Mouse (Mus musculus): ENCODE measurements around the gene Spaca6.

Spaca6 gene

DNA sequence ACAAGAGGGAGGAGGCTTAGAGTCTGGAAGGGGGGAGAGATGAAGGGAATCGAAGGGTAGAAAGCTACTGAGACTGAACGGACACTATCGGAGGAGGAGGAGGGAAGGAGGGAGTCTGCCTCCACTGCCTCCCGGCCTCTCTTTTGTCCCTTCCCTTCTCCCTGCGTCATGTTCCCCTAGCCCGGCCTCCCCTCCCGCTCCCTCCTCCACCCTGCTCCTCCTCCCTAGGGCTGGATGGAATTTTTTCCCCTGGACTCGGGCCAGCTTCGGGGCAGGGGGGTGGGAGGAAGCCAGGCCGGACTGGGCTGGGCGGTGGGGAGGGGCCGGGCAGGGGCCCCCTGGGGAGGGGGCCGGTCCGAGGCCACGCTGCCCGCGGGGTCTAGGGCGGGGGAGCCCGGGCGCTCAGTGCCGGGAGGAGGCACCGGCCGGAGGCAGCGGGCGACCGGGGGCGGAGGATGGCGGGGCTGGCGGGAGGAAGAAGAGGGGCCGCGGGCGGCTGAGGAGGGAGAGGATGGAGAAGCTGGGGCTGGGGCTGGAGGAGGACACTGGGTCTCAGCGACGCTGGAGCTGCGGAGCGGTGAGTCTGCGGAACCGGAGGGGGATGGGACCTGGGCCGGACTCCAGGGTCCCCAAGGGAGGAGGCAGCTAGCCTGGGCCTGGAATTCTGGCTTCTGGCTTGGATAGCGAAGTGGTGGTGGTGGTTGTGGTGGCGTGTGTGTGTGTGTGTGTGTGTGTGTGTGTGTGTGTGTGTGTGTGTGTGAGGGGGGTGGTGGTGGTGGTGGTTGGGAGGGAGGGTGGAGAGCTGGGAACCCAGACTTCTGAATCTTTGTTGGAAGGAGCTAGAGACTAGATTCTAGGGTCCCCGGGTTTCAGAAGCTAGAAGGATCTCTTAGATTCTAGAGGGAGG, at the start of gene Spaca6:
Gene Spaca6, plus strand, starts transcription at position 408 of the 907 bp plus-strand sequence.
- no peak for DNase-seq (ENCODE audit: low read depth, low spot score)

DNA sequence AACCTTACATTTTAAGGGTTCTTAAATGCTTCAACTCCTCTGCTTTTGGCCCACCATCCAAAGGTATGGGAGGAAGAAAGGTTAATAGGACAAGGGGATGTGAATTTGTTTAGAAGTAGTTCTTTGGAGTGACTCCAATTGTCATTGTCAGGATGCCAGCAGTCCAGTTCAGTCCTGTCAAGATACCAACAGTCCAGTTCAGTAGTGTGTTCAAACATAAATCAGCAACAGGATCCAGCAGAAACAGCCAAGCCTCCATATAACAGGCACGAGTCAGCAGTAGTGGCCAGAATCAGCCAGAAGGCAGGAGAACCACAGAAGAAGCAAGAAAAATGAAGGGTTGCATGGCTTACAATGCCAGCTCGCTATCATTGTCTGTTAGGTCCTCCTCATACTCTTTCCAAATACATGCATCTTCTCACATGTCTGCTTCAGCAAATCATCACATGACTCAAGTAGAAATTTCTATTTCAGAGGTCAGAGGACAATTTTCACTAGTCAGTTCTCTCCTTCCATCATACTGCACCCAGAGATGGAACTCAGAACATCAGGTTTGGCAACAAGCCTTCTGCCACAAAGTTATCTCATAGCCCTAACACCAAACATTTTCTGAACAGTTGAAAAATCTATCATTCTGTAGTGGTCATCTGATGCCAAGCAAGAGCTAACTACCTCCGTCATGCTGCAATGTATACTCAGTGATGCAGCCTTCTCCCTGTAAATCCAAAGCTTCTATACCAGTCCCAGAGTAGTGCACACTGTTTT, 35.9 kb upstream of the Spaca6 start:
- DNase-seq (ENCODE audit: low read depth, low spot score): no peak

DNA sequence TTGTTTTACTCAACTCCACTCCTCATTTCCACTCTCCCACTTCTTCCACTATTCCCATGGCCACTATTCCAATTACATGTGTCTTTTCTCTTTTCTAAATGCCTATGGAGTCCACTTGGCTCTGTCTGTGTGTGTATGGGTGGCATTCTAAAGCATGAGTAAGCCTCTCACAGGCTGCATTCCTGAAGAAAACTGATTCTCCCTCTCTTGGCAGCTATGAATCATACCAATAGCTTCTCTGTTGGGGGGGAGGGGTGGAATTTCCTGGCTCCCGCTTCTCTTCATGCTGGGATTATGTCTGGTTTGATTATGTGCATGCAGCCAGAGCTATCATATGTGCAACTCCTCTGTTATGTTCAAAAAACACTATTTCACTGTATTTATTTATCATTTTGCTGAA, 34.4 kb upstream of the Spaca6 start:
- DNase-seq (ENCODE audit: low read depth, low spot score): no peak

DNA sequence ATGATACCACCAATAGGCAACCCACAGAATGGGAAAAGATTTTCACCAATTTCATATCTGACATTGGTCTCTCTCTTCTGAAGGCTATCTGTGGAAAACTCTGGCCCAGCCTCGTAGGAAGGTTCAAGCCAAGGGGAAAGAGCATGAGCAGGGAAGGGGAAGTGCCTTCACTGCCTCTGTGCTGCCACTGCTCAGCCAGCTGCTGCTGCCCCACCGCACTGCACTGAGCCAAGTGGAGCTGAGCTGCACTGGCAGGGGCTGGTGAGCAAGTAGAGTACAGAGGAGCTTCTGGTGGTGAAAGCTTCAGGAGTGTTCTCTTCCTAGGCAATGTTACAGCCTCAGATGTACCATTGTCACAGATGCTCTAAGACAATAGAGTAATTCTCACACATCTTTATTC, 31.4 kb upstream of the Spaca6 start:
- no peak for DNase-seq (ENCODE audit: low read depth, low spot score)

DNA sequence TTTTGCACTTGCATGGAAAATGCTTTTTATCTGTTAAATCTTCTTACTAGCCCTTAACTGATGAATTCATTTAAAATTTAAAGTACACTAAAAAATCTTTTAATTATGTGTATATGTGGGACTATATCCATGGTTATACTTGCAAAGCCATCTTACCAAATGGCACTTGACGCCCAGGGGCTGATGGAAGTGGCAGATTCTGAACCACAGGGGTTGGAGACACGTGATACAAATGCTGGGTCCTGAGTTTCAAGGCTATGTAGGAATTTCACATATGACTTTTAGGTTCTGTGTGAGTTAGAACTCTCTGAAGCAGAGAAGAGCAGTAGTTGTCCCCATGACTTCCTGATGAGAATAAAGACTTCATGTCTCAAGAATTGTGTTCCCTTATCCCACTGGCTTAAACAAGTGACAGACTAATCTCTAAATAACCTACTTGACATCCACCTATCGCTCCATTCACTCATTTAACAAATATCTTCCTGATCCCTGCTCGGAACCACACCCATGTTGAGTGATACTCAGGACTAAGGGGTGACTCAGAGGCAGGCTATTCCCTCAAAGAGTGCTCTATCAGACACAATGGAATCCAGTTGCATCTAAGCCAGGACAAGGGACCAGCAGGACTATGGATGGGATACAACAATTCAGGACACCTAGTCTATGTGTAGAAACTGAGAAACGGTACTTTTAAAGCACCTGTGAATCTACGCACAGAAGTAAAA, 3.2 kb upstream of the Spaca6 start:
- DNase-seq (ENCODE audit: low read depth, low spot score): no peak

DNA sequence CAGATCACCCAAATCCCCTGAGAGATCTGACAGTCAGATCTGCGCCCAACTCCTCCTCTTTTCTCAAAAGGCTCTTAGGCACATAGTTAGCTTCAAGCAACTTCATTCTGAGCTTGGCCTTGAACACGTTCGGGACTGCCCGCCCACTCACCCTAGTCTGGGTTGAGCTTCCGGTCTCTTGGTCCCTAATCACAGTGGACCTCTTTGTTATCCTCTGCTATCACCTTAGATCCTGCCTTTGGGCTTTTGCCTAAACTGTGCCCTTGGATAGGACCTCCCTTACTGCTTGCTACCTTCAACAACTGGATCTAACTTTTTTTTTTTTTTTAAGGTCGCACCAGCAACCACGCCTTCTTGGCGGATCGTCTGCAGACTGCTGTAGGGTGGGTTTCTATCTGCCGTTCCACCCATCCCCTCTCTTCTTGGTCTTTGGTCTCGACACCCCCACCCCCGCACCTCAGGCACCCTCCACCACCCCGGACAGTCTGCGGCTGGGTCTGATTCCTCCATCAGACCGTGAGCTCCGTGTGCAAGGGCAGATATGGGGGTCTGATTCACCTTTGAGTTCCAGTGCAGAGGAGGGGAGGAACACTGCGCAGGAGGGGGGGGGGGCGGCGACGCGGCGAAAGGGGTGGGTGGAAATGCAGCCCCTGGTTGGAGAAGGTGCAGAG, 902 bp upstream of the Spaca6 start:
- DNase-seq (ENCODE audit: low read depth, low spot score): no peak

DNA sequence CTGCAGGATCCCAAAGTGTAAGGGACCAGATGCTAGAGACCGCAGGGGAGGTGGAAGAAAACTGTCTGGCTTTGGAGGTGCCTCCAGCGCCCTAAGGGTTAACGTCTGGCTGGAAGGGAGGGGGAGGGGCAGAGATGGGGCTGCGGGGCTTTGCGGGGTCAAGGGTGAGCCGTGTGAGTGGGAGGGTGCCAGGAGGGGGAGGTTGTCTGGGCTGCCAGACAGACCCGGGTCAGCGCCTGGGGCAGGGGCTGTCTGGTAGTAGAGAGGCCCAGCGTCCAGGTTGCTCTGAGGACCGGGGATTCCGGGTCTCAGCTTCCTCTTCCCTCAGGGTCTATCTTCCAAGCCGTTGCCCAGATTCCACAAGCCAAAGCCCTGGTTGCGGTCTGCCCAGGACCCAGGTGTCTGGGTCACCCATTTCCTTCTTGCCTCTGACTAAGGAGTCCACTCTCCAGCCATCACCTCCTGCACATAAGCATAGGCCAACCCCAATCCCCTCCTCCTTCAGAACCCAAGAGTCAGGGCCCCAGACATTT, 766 bp downstream of the Spaca6 start:
- DNase-seq (ENCODE audit: low read depth, low spot score): no peak

DNA sequence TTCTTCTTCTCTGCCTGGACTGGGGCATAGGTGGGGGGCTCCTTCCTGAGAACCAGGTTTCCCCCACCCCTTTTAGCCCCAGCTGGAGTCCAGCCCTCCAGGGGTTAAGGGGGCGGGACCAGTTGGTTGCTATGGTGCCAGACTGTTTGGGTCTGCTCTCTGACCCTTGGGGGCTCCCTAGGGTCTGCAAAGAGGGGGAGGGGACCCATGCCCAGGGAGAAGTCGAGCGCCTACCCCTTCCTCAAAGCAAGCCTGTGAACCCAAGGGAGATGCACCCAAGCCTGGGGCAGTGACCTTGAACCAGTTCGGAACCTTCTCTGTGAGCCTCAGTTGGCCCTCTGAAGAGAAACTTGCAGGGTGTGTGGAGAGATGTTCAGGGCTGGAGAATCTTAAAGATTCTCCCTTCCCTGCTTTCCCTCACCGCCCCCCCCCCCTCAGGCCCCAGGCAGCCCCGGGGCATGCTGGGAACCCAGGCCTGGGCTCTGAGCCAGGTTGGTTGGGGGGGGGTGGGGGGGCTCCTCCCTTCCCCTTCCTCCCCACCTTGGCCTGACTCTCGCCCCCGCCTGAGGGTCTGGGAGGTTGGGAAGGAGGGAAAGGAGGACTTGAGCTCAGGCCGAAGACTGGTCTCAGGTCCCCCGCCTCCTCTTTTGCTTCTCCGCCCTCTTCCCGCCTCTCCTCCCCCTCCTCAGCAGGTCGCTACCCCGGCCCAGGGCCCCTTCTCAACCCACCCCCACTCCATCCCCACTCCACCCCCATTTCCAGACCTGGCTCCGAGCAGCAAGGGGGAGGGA, 1.4 kb downstream of the Spaca6 start:
- DNase-seq (ENCODE audit: low read depth, low spot score): no peak

- DNase-seq (ENCODE audit: low read depth, low spot score): no peak
These were observed 2.3 kb downstream of the Spaca6 start for GRCm38 (mm10) chr17:17829052-17829785.

GRCm38 (mm10) chr17:17829816-17830535, 3.0 kb downstream of the Spaca6 start:
- DNase-seq (ENCODE audit: low read depth, low spot score): no peak

GRCm38 (mm10) chr17:17830731-17831130, 3.8 kb downstream of the Spaca6 start:
- DNase-seq (ENCODE audit: low read depth, low spot score): no peak

- no peak for DNase-seq (ENCODE audit: low read depth, low spot score)
These were observed 7.9 kb downstream of the Spaca6 start for GRCm38 (mm10) chr17:17834896-17835295.

- DNase-seq (ENCODE audit: low read depth, low spot score): no peak
These were observed 9.1 kb downstream of the Spaca6 start for GRCm38 (mm10) chr17:17836101-17836500.

- DNase-seq (ENCODE audit: low read depth, low spot score): no peak
These were observed 10.5 kb downstream of the Spaca6 start for GRCm38 (mm10) chr17:17837426-17837825.

- DNase-seq (ENCODE audit: low read depth, low spot score): peak; percentile 55
These were observed 11.2 kb downstream of the Spaca6 start for GRCm38 (mm10) chr17:17837919-17838701.

DNA sequence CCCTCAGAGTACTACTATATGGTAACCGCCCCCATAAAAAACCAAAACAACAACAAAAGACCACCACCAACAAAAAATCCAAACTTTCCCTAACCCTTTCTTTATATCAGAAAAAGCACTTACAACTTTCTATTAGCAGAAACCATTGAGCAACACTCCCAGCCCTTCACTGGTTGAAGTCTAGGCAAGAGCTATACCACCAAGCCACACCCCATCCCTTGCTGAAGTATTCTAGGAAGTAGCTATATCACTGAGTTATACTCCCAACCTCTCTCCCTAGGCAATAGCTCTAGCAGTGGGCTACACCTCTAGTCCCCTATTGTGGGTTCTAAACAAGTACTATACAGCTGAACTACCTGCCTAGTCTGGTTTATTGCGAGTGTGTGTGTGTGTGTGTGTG, 12.3 kb downstream of the Spaca6 start:
- DNase-seq (ENCODE audit: low read depth, low spot score): no peak

GRCm38 (mm10) chr17:17840796-17841195, 13.8 kb downstream of the Spaca6 start:
- no peak for DNase-seq (ENCODE audit: low read depth, low spot score)

- DNase-seq (ENCODE audit: low read depth, low spot score): no peak
These were observed 16.7 kb downstream of the Spaca6 start for GRCm38 (mm10) chr17:17843534-17844261.
